Mouse (Mus musculus) kidney, adult 2 months (tissue): ENCODE results near the gene Zfp219.

Experiments
- CTCF ChIP-seq: fragments of 200-500 bp; conservative IDR thresholded peaks from 2 replicates; pipeline ENCODE4 v1.5.1; 2011; ENCODE audit warnings: low read depth, mild to moderate bottlenecking, control low read depth, low read length, moderate library complexity, mixed read lengths; ENCODE audit not compliant: insufficient read depth, insufficient read length
- POLR2A ChIP-seq: fragments of 200-500 bp; IDR thresholded peaks from one replicate; pipeline ENCODE4 v1.6.1; 2011; ENCODE audit warnings: low read depth, low read length, control low read depth

DNA sequence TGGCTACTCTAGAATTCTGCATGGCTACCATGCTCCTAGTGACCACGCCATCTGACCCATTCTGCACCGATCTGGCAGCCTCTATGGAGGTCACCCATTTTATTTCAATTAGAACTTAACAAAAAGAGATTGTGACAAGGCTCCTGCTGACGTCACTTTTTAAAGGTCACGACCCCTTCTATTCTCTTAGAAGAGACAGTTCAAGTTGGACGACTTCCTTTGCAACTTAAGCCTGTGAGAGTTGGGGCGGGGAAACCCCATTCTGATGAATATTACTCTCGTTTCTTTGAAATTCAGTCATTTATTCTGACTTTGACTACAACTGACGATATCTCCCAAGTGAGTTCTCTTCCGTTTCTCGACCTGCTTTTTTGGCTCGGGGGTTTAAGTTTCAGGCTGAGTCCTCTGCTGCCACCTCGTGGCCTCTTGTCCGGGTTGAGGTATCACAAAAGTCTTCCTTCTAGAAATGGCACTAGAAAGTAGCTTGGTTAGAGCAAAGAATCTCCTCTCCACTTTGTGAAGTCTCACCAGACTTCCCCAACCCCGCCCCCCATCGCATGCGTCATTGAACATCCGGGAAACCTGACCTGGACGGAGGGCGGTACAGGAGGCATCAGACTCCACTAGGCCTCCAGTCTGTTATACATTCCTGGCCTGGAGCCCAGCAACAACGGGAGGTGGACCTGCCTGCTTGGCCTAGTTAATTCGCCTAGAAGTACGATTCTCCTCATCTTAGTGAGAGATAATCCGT is 2.4 kb upstream of the Zfp219 start:
- peak; percentile 71 for TF ChIP-seq CTCF
- TF ChIP-seq POLR2A, result no peak
